Mouse (Mus musculus) left cerebral cortex, adult 2 months (tissue): ENCODE results near the gene Tmem128. TPM values are rescaled to one million over a fixed set of nuclear protein-coding genes. Genes with fewer than 3 reads are reported as not detected.

ENCODE experiments used
- DNase-seq, 2 experiments: peaks; one replicate each; pipeline ENCODE4 v3.0.0; 2021 to 2022; ENCODE audit warnings: low spot score in 2 of 2, mixed read lengths in 1 of 2; ENCODE audit errors: extremely low spot score in 1 of 2
- H3K27ac ChIP-seq: fragments of 200-600 bp; 2 replicates; pipeline ENCODE4 v1.8.1; 2022
- H3K4me3 ChIP-seq: fragments of 200-600 bp; 2 replicates; pipeline ENCODE4 v1.8.1; 2022
- CTCF ChIP-seq: fragments of 200-600 bp; IDR thresholded peaks from 2 replicates; pipeline ENCODE4 v1.8.1; 2022; ENCODE audit warnings: antibody characterized with exemption, mild to moderate bottlenecking, moderate library complexity
- intact Hi-C: fragments of 180-260 bp; cut with DNase I; formaldehyde crosslinking; loops from one replicate; pipeline ENCODE4 v1.15.1; 2025
- total RNA-seq, 2 experiments: library from RNA; stranded (reverse); gene quantifications; 2 replicates each; pipeline ENCODE4 v1.2.3; 2021

The Tmem128 gene
- total RNA-seq, 2 experiments from 2014 or later, result 30.1 to 34.1 TPM

GRCm38 (mm10) chr5:38256551-38256950 lies 3.4 kb upstream of the Tmem128 start:
- intact Hi-C loops, result no loop called here
- no peak for TF ChIP-seq CTCF
- Histone ChIP-seq H3K4me3 (no peak overlapping the region), H3K27ac (no peak overlapping the region)
- DNase-seq, result no peak

- TF ChIP-seq CTCF, result no peak
- intact Hi-C loops, result no loop called here
- no peak overlapping the region for H3K4me3 ChIP-seq
- peak overlapping the region; percentile 59 for H3K27ac ChIP-seq
- DNase-seq, result no peak
Measured at GRCm38 (mm10) chr5:38258034-38258772, 1.8 kb upstream of the Tmem128 start.

- intact Hi-C loops, result no loop called here
- Histone ChIP-seq H3K27ac (peak overlapping the region; percentile 59), H3K4me3 (no peak overlapping the region)
- TF ChIP-seq CTCF, result no peak
- no peak for DNase-seq
Measured at GRCm38 (mm10) chr5:38258773-38259146, 1.2 kb upstream of the Tmem128 start.

- peak overlapping the region; percentile 95 for H3K27ac ChIP-seq
- no peak for TF ChIP-seq CTCF
- H3K4me3 ChIP-seq, result peak overlapping the region; percentile 89
- intact Hi-C loops, result no loop called here
- DNase-seq, result no peak
Measured at GRCm38 (mm10) chr5:38259455-38260106, 404 bp upstream of the Tmem128 start.

- no peak for TF ChIP-seq CTCF
- H3K27ac ChIP-seq, result no peak overlapping the region
- intact Hi-C loops, result no loop called here
- no peak for DNase-seq
- no peak overlapping the region for H3K4me3 ChIP-seq
Measured at GRCm38 (mm10) chr5:38270942-38271341, 11.0 kb downstream of the Tmem128 start.

- Histone ChIP-seq H3K4me3 (no peak overlapping the region), H3K27ac (no peak overlapping the region)
- TF ChIP-seq CTCF, result no peak
- no peak for DNase-seq
- intact Hi-C loops, result no loop called here
Measured at GRCm38 (mm10) chr5:38273831-38274230, 13.8 kb downstream of the Tmem128 start.

- no peak within 1 kb of the TSS for H3K4me3 ChIP-seq
- H3K27ac ChIP-seq, result no peak within 1 kb of the TSS
- no peak for DNase-seq
- intact Hi-C loops, result no loop called here
- TF ChIP-seq CTCF, result no peak
Measured at GRCm38 (mm10) chr5:38275771-38276170, 15.8 kb downstream of the Tmem128 start, which contains the start of gene Otop1. Gene Otop1, plus strand, starts transcription at chr5:38275972.

- TF ChIP-seq CTCF, result no peak
- Histone ChIP-seq H3K4me3 (no peak overlapping the region), H3K27ac (no peak overlapping the region)
- no peak for DNase-seq
- intact Hi-C loops, result no loop called here
Measured at GRCm38 (mm10) chr5:38276451-38276850, 16.5 kb downstream of the Tmem128 start.

- no peak for DNase-seq
- Histone ChIP-seq H3K27ac (no peak overlapping the region), H3K4me3 (0 out of 2 replicates have a peak overlapping the region, but pooled peaks have one; percentile 11)
- intact Hi-C loops, result no loop called here
- no peak for TF ChIP-seq CTCF
Measured at GRCm38 (mm10) chr5:38277098-38277866, 17.3 kb downstream of the Tmem128 start.

- DNase-seq, result no peak
- TF ChIP-seq CTCF, result no peak
- Histone ChIP-seq H3K4me3 (no peak overlapping the region), H3K27ac (no peak overlapping the region)
- intact Hi-C loops, result no loop called here
Measured at GRCm38 (mm10) chr5:38277936-38278600, 18.1 kb downstream of the Tmem128 start.

GRCm38 (mm10) chr5:38280075-38280474 lies 20.1 kb downstream of the Tmem128 start:
- no peak for DNase-seq
- TF ChIP-seq CTCF, result no peak
- intact Hi-C loops, result no loop called here
- Histone ChIP-seq H3K4me3 (no peak overlapping the region), H3K27ac (no peak overlapping the region)
